Mouse (Mus musculus): ENCODE measurements around the gene Dgkh. TPM values are rescaled to one million over a fixed set of nuclear protein-coding genes. Genes with fewer than 3 reads are reported as not detected.

Dgkh gene
- polyA plus RNA-seq, 1 experiment: 6.8 TPM

DNA sequence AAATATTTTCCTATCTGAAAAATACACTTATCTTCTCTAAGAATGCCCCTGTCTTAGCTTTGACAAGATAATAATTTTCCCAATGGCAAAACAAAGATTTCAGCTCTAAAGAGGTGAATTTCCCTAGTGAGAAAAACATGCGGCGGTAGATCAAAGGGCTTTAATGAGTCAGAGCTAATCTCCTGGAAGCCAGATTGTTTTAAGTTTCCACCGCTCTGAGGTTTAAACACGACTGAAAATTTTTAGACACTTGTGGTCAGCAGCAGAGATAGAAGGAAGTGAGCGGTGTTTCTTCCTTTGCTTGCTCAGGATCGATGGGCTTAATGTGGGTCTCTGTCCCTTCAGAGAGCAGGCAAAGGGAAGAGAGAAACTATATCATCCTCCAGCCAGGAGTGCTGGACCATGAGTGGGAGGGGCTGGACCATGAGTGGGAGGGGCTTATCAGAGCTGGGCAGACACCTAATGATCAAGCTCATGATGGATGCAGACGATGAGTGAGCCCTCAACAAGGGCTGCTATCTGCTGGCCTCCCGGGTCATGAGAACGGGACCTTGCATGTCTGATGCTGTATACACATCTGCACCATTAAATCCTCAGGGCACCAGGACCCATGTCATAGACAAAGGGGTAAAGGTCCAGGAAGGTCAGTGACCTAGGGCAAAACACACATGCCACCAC is 120.3 kb downstream of the Dgkh start:
- TF ChIP-seq POLR2A (IDR thresholded peaks at IDR 0.05; ENCODE audit: borderline replicate concordance, low read depth, low read length) (no peak), CTCF (IDR thresholded peaks at IDR 0.05; ENCODE audit: low read depth, low read length) (no peak)
- H3K4me1 ChIP-seq (ENCODE audit: control insufficient read depth, insufficient read depth, low read length): no peaks in the 10 kb centered on the region
- H3K27ac ChIP-seq (ENCODE audit: insufficient read depth, low read depth, low read length): no peak overlapping the region
- H3K4me3 ChIP-seq (ENCODE audit: insufficient read depth, low read length): no peak overlapping the region

- TF ChIP-seq POLR2A (IDR thresholded peaks at IDR 0.05; ENCODE audit: borderline replicate concordance, low read depth, low read length): no peak
- no peak for TF ChIP-seq CTCF (IDR thresholded peaks at IDR 0.05; ENCODE audit: low read depth, low read length)
- no peak overlapping the region for H3K4me3 ChIP-seq (ENCODE audit: insufficient read depth, low read length)
- no peaks in the 10 kb centered on the region for H3K4me1 ChIP-seq (ENCODE audit: control insufficient read depth, insufficient read depth, low read length)
- no peak overlapping the region for H3K27ac ChIP-seq (ENCODE audit: insufficient read depth, low read depth, low read length)
Measured at GRCm38 (mm10) chr14:78594916-78595315, 137.7 kb downstream of the Dgkh start.

DNA sequence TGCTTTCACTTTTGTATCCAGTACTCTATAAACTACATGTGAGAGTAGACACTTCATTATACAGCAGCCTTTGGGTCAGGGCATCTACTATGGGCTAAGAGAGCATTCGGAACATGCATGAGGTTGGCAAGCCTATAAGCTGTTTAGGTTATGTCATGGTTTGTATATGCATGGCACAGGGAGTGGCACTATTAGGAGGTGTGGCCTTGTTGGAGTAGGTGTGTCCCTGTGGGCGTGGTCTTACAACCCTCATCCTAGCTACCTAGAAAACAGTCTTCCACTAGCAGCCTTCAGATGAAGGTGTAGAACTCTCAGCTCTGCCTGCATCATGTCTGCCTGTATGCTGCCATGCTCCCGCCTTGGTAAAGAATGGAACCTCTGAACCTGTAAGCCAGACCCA is 139.6 kb downstream of the Dgkh start:
- Histone ChIP-seq H3K4me3 (ENCODE audit: insufficient read depth, low read length) (no peak overlapping the region), H3K27ac (ENCODE audit: insufficient read depth, low read depth, low read length) (no peak overlapping the region), H3K4me1 (ENCODE audit: control insufficient read depth, insufficient read depth, low read length) (no peaks in the 10 kb centered on the region)
- TF ChIP-seq POLR2A (IDR thresholded peaks at IDR 0.05; ENCODE audit: borderline replicate concordance, low read depth, low read length) (no peak), CTCF (IDR thresholded peaks at IDR 0.05; ENCODE audit: low read depth, low read length) (no peak)

- no peak overlapping the region for H3K27ac ChIP-seq (ENCODE audit: insufficient read depth, low read depth, low read length)
- H3K4me3 ChIP-seq (ENCODE audit: insufficient read depth, low read length): no peak overlapping the region
- no peaks in the 10 kb centered on the region for H3K4me1 ChIP-seq (ENCODE audit: control insufficient read depth, insufficient read depth, low read length)
Measured at GRCm38 (mm10) chr14:78590335-78590734, 142.2 kb downstream of the Dgkh start.

DNA sequence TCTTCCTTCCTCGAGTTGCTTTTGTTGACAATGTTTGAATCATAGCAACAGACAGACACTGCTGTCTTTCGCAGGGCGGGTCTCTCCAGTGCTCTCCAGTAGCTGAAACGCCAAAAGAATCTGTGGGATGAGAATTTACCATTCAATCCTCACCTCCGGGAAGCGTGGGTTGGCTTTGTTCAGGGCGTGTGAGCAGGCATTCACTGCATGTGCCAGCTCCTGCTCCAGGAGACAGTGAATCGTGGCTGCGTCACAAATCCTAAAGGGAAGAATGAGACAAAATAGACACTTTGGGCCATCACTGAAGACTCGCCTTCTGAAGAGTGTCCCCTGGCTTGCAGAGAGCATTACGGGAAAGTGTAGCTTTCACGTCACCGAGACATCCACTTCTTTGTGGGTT is 148.4 kb downstream of the Dgkh start:
- Histone ChIP-seq H3K4me1 (ENCODE audit: control insufficient read depth, insufficient read depth, low read length) (no peaks in the 10 kb centered on the region), H3K4me3 (ENCODE audit: insufficient read depth, low read length) (no peak overlapping the region)
- no peak for TF ChIP-seq CTCF (IDR thresholded peaks at IDR 0.05; ENCODE audit: low read depth, low read length)

More at GRCm38 (mm10) chr14:78590335-78590734, 142.2 kb downstream of the Dgkh start:
- TF ChIP-seq CTCF (IDR thresholded peaks at IDR 0.05; ENCODE audit: low read depth, low read length): no peak
- TF ChIP-seq POLR2A (IDR thresholded peaks at IDR 0.05; ENCODE audit: borderline replicate concordance, low read depth, low read length): no peak

GRCm38 (mm10) chr14:78583168-78583567 is 149.4 kb downstream of the Dgkh start:
- Histone ChIP-seq H3K27ac (ENCODE audit: insufficient read depth, low read depth, low read length) (no peak overlapping the region), H3K4me1 (ENCODE audit: control insufficient read depth, insufficient read depth, low read length) (no peaks in the 10 kb centered on the region), H3K4me3 (ENCODE audit: insufficient read depth, low read length) (no peak overlapping the region)
- TF ChIP-seq POLR2A (IDR thresholded peaks at IDR 0.05; ENCODE audit: borderline replicate concordance, low read depth, low read length) (no peak), CTCF (IDR thresholded peaks at IDR 0.05; ENCODE audit: low read depth, low read length) (no peak)

More for the DNA sequence above, 148.4 kb downstream of the Dgkh start:
- H3K27ac ChIP-seq (ENCODE audit: insufficient read depth, low read depth, low read length): no peak overlapping the region

DNA sequence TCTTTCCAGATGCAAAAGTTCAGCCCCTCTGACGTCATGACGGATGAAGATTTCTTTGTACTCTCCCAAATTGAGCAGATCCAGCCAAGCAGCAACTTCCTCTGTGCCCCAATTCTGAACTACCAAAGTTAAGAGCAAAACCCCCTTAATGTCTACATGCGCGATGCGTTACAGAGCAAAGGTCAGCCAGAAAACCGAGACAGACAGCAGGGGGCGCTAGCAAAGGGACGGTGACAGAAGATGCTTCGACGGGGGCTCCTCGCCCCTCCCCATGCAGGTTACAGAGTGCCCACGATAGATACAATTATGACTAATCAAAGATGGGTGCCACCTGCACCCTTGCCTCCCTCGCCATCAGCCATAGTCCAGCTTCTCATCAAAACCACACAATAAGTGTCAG is 156.7 kb downstream of the Dgkh start:
- peak; percentile 35; the same call in 1 of the 2 replicates for TF ChIP-seq CTCF (IDR thresholded peaks at IDR 0.05; ENCODE audit: low read depth, low read length)
- no peak for TF ChIP-seq POLR2A (IDR thresholded peaks at IDR 0.05; ENCODE audit: borderline replicate concordance, low read depth, low read length)
- H3K27ac ChIP-seq (ENCODE audit: insufficient read depth, low read depth, low read length): no peak overlapping the region
- H3K4me1 ChIP-seq (ENCODE audit: control insufficient read depth, insufficient read depth, low read length): no peaks in the 10 kb centered on the region
- no peak overlapping the region for H3K4me3 ChIP-seq (ENCODE audit: insufficient read depth, low read length)

GRCm38 (mm10) chr14:78568410-78568809 is 164.2 kb downstream of the Dgkh start:
- H3K4me1 ChIP-seq (ENCODE audit: control insufficient read depth, insufficient read depth, low read length): no peaks in the 10 kb centered on the region
- TF ChIP-seq POLR2A (IDR thresholded peaks at IDR 0.05; ENCODE audit: borderline replicate concordance, low read depth, low read length): no peak
- TF ChIP-seq CTCF (IDR thresholded peaks at IDR 0.05; ENCODE audit: low read depth, low read length): no peak
- H3K4me3 ChIP-seq (ENCODE audit: insufficient read depth, low read length): no peak overlapping the region
- H3K27ac ChIP-seq (ENCODE audit: insufficient read depth, low read depth, low read length): no peak overlapping the region

- H3K4me1 ChIP-seq (ENCODE audit: control insufficient read depth, insufficient read depth, low read length): no peaks in the 10 kb centered on the region
- no peak for TF ChIP-seq POLR2A (IDR thresholded peaks at IDR 0.05; ENCODE audit: borderline replicate concordance, low read depth, low read length)
- TF ChIP-seq CTCF (IDR thresholded peaks at IDR 0.05; ENCODE audit: low read depth, low read length): no peak
- no peak overlapping the region for H3K4me3 ChIP-seq (ENCODE audit: insufficient read depth, low read length)
- no peak overlapping the region for H3K27ac ChIP-seq (ENCODE audit: insufficient read depth, low read depth, low read length)
Measured at GRCm38 (mm10) chr14:78566431-78566830, 166.1 kb downstream of the Dgkh start.

DNA sequence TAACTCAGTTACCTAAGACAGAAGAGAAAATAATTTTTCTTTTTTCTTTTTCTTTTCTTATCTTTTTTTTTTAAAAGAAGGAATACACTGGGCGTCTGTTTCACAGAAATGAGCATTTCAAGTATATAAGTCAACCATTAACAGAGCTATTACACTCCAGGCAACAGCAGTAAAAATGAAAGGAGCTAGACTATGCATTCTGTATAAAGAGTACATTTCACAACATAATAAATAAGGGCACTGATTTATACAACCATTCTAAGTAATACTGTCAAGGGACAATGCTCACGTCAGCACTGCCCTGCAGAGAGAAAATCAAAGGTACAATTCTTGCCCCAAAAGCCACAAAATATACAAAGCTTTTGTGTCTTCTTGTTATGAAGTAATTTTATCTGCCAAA is 168.3 kb downstream of the Dgkh start:
- TF ChIP-seq POLR2A (IDR thresholded peaks at IDR 0.05; ENCODE audit: borderline replicate concordance, low read depth, low read length): no peak
- TF ChIP-seq CTCF (IDR thresholded peaks at IDR 0.05; ENCODE audit: low read depth, low read length): no peak

More for the DNA sequence above, 168.3 kb downstream of the Dgkh start:
- H3K4me3 ChIP-seq (ENCODE audit: insufficient read depth, low read length): no peak overlapping the region
- no peak overlapping the region for H3K27ac ChIP-seq (ENCODE audit: insufficient read depth, low read depth, low read length)
- H3K4me1 ChIP-seq (ENCODE audit: control insufficient read depth, insufficient read depth, low read length): no peaks in the 10 kb centered on the region
